15 mouse cellular contexts compared by ENCODE assay signal in the genomic region with DNA sequence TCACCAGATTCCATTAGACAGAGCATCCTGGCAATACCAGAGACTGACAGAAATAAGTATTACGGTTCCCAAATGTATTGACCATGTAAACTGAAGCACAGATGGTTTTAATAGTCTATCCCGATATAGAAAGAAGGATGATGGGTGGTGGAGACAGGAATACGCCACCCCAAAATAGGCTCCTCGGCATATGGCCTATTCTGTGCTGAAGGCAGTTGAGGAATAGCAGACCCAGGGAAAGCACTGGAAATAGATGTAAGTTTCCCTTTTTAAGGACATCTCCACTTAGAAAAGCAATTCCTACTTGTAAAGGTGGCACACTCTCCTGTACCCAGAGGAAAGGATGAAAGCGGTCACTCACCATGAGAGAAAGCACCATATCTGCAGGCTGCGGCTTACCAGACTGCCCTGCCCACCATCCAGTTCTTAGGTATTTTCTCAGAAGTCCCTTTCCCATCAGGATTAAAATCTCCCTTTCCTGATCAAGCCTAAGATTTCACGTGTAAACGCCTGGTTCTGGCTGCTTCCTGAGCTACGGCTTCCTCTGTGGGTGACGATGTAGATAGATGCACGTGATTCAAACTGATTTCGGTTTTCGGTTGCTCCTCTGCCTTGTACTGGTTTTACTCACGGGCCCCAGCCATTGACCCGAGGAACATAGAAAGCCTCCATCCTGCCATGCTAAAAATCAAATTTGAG. TPM values are rescaled to one million over a fixed set of nuclear protein-coding genes. Genes with fewer than 3 reads are reported as not detected.
DNase-seq lines count a peak whose midpoint lies in the region; ATAC-seq and TF ChIP-seq lines count a peak whose summit lies in the region.
"Had no signal": no experiment of that assay in that cellular context is flagged by ENCODE, and none has a peak within 500 bp of the region (broad histone marks: within the 10 kb centered on the region; RNA-seq: fewer than 3 reads in every experiment).

No protein-coding gene starts in this region.

- no peak overlapping the region for H3K9ac ChIP-seq in hindbrain, postnatal 0 days (replicated peaks; ENCODE audit: low read length)

- peaks cover 14% of the 10 kb centered on the region for H3K4me1 ChIP-seq in hindbrain, embryonic 10.5 days (replicated peaks)
- H3K4me1 ChIP-seq in hindbrain, postnatal 0 days (ENCODE audit: insufficient read depth, low read length) = 0 out of 2 replicates have a peak, but pooled peaks cover 7% of the 10 kb centered on the region

- peak overlapping the region; percentile 13; the same call in 1 of the 2 replicates for H3K27ac ChIP-seq in hindbrain, embryonic 10.5 days
- H3K27ac ChIP-seq in hindbrain, postnatal 0 days = no peak overlapping the region
- H3K27ac ChIP-seq: gastrocnemius, adult 2 months; heart, adult 2 months had no signal

- H3K9me3 ChIP-seq in hindbrain, embryonic 10.5 days = no peaks in the 10 kb centered on the region
- no peaks in the 10 kb centered on the region for H3K9me3 ChIP-seq in hindbrain, postnatal 0 days (ENCODE audit: low read length)

- no peak for ATAC-seq in hindbrain, postnatal 0 days
- ATAC-seq in cerebellum, adult (ENCODE audit: insufficient number of reproducible peaks, low FRiP score, low TSS enrichment) = no peak

- no peaks in the 10 kb centered on the region for H3K27me3 ChIP-seq in hindbrain, embryonic 10.5 days (ENCODE audit: insufficient read depth, poor library complexity, severe bottlenecking)
- no peaks in the 10 kb centered on the region for H3K27me3 ChIP-seq in hindbrain, postnatal 0 days (ENCODE audit: insufficient read depth, low read length)

- no peaks in the 10 kb centered on the region for H3K36me3 ChIP-seq in hindbrain, embryonic 10.5 days
- H3K36me3 ChIP-seq in hindbrain, postnatal 0 days (ENCODE audit: insufficient read depth, low read length) = no peaks in the 10 kb centered on the region

- no peak overlapping the region for H3K4me3 ChIP-seq in hindbrain, embryonic 10.5 days
- no peak overlapping the region for H3K4me3 ChIP-seq in hindbrain, postnatal 0 days (ENCODE audit: low read length)
- H3K4me3 ChIP-seq: gastrocnemius, adult 2 months; heart, adult 2 months had no signal

- TF ChIP-seq CTCF in hindbrain, postnatal 0 days (IDR thresholded peaks at IDR 0.05; ENCODE audit: low read depth) = no peak

- 89% methylated on average over 15 of the region's 15 CpGs for WGBS in hindbrain, embryonic 10.5 days
- WGBS in hindbrain, postnatal 0 days = 78% methylated on average over 15 of the region's 15 CpGs

- no peak overlapping the region for H3K4me2 ChIP-seq in hindbrain, postnatal 0 days (ENCODE audit: low read depth, low read length)

- no peak for DNase-seq in hindbrain, embryonic 10.5 days (ENCODE audit: low spot score)
- no peak for DNase-seq in hindbrain, postnatal 0 days (ENCODE audit: low spot score)
- DNase-seq in brain, adult 2 months (ENCODE audit: low read depth, low spot score) = peak; percentile 75
- DNase-seq in frontal cortex, adult 2 months (ENCODE audit: extremely low spot score in 1 of 2, low spot score in 1 of 2) = peak; percentile 45 to 57
- DNase-seq in right cerebral cortex, postnatal 10 days (ENCODE audit: low spot score in 2 of 2) = peak; percentile 55 to 80
- DNase-seq in layer of hippocampus, adult 8-10 months (ENCODE audit: low spot score in 2 of 2) = no peak
- DNase-seq: adrenal gland, postnatal 10 days; cerebellum, adult 9-10 months; gastrocnemius, adult 2 months; heart, adult 2 months; heart, postnatal 14 days; liver; lung, adult 18-20 months; thymus, adult 18-20 months had no signal

RNA-seq across cellular contexts. Expression of a gene that starts 53.3 kb away (rescaled TPM):
- 19.3 and 20.2 TPM in 2 replicates for polyA plus RNA-seq in hindbrain, embryonic 10.5 days (2016; fragmentation: Nextera tagmentation; extraction: Ambion mirVana)
- total RNA-seq in hindbrain, postnatal 0 days (2014; rRNA removed) = 31.7 and 34.4 TPM in 2 replicates
- polyA plus RNA-seq in hindbrain, postnatal 0 days (2015; fragmentation: Nextera tagmentation; extraction: Ambion mirVana) = 19.3 and 19.7 TPM in 2 replicates
- polyA plus RNA-seq in frontal cortex, adult 2 months (2012; rRNA removed) = 51.2 and 53.8 TPM in 2 replicates
- 10 to 100 TPM; 66.8 to 72.4 (median 70.3) TPM for total RNA-seq in layer of hippocampus, adult 8-10 months (2022)

Comparison
In these comparisons a context has a peak if more than half of its experiments do, and no peak if none do; other contexts are left out.
1. DNase-seq: peak in brain, adult 2 months (single experiment), frontal cortex, adult 2 months (2 of 2) and right cerebral cortex, postnatal 10 days (2 of 2); none in hindbrain, embryonic 10.5 days (single experiment), hindbrain, postnatal 0 days (single experiment) and layer of hippocampus, adult 8-10 months (0 of 2).